Mouse (Mus musculus) liver, embryonic 14.5 days (tissue): ENCODE measurements at regions not wholly inside any gene's neighbourhood (a gene's known extent, or its start where the extent isn't known, plus 50 kb on each side); places are given as distances from the start of the nearest gene placed in this dataset.

Experiments used
- ATAC-seq: fragments of 200-750 bp; cut with Nextera tagmentation; 2 replicates; pipeline ENCODE4 v1.8.0; 2017; ENCODE audit warnings: moderate number of reproducible peaks, mild to moderate bottlenecking, moderate library complexity; ENCODE audit not compliant: insufficient read depth
- DNase-seq, 3 experiments: peaks; one replicate each; pipeline ENCODE4 v3.0.0-alpha.2; 2012 to 2013; ENCODE audit warnings: low read depth in 3 of 3, low spot score in 3 of 3
- H3K27ac ChIP-seq: fragments of 300-500 bp; sonication (generic); 2 replicates; pipeline ENCODE4 v1.5.1; 2014; ENCODE audit warnings: moderate library complexity, mild to moderate bottlenecking, control low read depth, inconsistent platforms
- H3K27me3 ChIP-seq: fragments of 300-500 bp; sonication (generic); 2 replicates; pipeline ENCODE4 v1.6.1; 2014; ENCODE audit warnings: mild to moderate bottlenecking, low read length, moderate library complexity; ENCODE audit not compliant: control insufficient read depth, insufficient read depth
- H3K36me3 ChIP-seq: fragments of 300-500 bp; sonication (generic); replicated peaks from 2 replicates; pipeline ENCODE4 v1.6.1; 2014; ENCODE audit warnings: low read depth; ENCODE audit not compliant: control insufficient read depth, insufficient read depth
- H3K4me1 ChIP-seq, 2 experiments: fragments of 200-500 bp in 1 of 2; fragments of 300-500 bp in 1 of 2; sonication (generic) in 1 of 2; replicated peaks; 2 replicates each; pipeline ENCODE4 v1.6.1; 2012 to 2014; ENCODE audit warnings: antibody characterized with exemption in 1 of 2, inconsistent platforms in 1 of 2, low read length in 1 of 2; ENCODE audit not compliant: control insufficient read depth in 2 of 2, insufficient read depth in 2 of 2
- H3K4me2 ChIP-seq: fragments of 300-500 bp; sonication (generic); 2 replicates; pipeline ENCODE4 v1.6.1; 2014; ENCODE audit warnings: low read depth, mild to moderate bottlenecking, control low read depth, moderate library complexity
- H3K4me3 ChIP-seq, 2 experiments: fragments of 200-500 bp in 1 of 2; fragments of 300-500 bp in 1 of 2; sonication (generic) in 1 of 2; 2 replicates each; pipeline ENCODE4 v1.5.1; 2012 to 2014; ENCODE audit warnings: low read depth in 2 of 2, low read length in 2 of 2, mild to moderate bottlenecking in 2 of 2, control low read depth in 1 of 2, inconsistent platforms in 1 of 2, moderate library complexity in 1 of 2; ENCODE audit not compliant: insufficient read depth in 1 of 2
- H3K9ac ChIP-seq: fragments of 300-500 bp; sonication (generic); replicated peaks from 2 replicates; pipeline ENCODE4 v1.6.1; 2014; ENCODE audit warnings: mild to moderate bottlenecking, control low read depth, moderate library complexity
- H3K9me3 ChIP-seq: fragments of 300-500 bp; sonication (generic); 2 replicates; pipeline ENCODE4 v1.6.1; 2016; ENCODE audit warnings: low read length, mixed read lengths; ENCODE audit not compliant: control insufficient read depth
- CTCF ChIP-seq: IDR thresholded peaks from 2 replicates; pipeline ENCODE4 v1.5.1; 2016; ENCODE audit warnings: antibody characterized with exemption, low read depth, control low read depth
- EP300 ChIP-seq: IDR thresholded peaks from 2 replicates; pipeline ENCODE4 v1.6.1; 2016; ENCODE audit warnings: antibody characterized with exemption, low read depth
- WGBS: fragments of 180-500 bp; shearing (Covaris S2); extraction: QIAGEN DNeasy Blood & Tissue Kit; methylation state at CpG from one replicate; pipeline ENCODE4 v1.1.7; 2014; ENCODE audit not compliant: insufficient replicate concordance; 5-methylcytosine and 5-hydroxymethylcytosine counted together

DNA sequence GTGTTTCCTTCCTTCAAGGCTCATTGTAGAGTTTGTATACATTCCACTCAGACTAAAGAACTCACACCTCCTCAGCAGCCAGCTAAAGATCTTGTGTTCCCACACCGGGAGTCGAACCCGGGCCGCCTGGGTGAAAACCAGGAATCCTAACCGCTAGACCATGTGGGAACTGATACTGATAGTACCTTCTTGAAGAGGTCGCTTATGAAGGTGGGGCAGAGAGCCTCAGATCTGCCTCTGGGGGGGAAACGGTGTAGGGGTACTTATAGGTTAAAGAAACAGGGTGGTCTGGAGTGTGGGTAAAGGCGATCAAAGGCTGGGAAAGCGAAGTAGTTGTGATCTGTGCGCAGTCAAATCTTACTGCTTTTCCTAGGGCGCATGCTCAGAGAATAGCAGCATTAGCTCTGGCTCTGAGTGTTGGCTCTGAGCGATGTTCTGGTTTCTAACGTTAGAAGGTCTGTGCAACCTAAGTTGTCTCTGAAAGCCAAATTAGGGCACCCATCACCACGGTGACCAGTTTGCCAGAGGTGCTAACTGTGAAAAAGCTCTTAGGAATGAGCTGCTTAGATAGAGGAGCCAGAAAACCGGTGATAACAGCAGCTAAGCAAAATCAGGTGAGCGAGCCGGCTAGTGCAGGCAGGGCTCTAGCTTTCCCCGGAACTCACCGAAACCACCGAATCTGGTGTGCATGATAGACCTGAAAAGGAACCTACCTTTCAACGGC lies 71.2 kb upstream of the Acpp start:
- ATAC-seq (peak; percentile 71), DNase-seq (peak in 2 of 3 experiments; percentile 16 to 27)
- no peak overlapping the region for H3K27ac ChIP-seq
- H3K27me3 ChIP-seq: no peaks in the 10 kb centered on the region
- peaks cover 0 to 10% of the 10 kb centered on the region in 2 experiments; a peak in 2 of 4 replicates for H3K4me1 ChIP-seq
- TF ChIP-seq CTCF: no peak
- no peak for TF ChIP-seq EP300
- no peaks in the 10 kb centered on the region for H3K36me3 ChIP-seq
- peak overlapping the region; percentile 20 to 59 for H3K4me3 ChIP-seq
- H3K4me2 ChIP-seq: peak overlapping the region; percentile 34
- WGBS: 15% methylated on average over 21 of the region's 21 CpGs
- no peak overlapping the region for H3K9ac ChIP-seq
- H3K9me3 ChIP-seq: no peaks in the 10 kb centered on the region

DNA sequence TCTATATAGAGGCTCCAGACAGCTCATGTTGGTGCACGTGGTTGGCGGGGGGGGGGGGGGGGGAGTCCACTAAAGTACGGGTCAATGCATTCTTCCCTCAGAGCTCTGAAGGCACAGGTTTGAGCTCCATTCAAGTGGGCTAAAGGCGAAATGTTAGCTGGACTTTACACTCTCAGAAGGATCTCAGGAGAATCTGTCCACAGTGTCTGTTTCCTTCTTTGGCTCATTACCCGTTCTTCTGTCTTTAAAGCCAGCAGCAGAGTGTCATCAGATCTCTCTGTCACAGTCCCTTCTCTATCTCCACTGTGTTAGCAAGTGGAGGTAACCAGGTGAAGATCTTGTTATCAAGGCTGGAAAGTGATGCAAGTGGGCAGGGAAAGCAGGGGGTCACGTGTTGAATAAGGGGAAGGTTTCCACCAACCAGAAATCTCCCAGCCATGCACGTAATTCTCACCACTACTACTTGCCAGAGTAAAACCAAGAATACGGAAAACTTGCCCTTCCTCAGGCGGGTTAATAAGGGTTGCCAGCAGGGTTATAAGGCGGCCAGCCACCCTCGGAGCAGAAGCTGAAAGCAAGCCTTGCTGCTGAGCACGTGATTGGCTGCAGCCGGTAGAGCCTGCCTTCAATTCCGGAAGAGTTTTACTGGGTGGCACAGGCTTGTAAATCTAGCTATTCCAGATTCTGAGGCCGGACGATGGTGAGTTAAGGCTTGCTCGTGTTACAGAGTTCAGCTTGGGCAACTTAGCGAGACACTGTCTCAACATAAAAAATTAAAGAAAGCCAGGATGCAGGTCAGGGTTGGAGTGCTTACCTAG lies 70.2 kb upstream of the Acpp start:
- peak overlapping the region; percentile 34 for H3K4me2 ChIP-seq
- 20% methylated on average over 18 of the region's 18 CpGs for WGBS
- TF ChIP-seq CTCF (no peak), EP300 (no peak)
- no peak for DNase-seq
- peak; percentile 16; the same call in 1 of the 2 replicates for ATAC-seq
- peak overlapping the region in 1 of 2 experiments; percentile 24; a peak in 1 of 4 replicates for H3K4me3 ChIP-seq
- no peaks in the 10 kb centered on the region for H3K27me3 ChIP-seq
- no peak overlapping the region for H3K9ac ChIP-seq
- no peaks in the 10 kb centered on the region for H3K36me3 ChIP-seq
- peaks cover 0 to 10% of the 10 kb centered on the region in 2 experiments; a peak in 2 of 4 replicates for H3K4me1 ChIP-seq
- no peaks in the 10 kb centered on the region for H3K9me3 ChIP-seq
- H3K27ac ChIP-seq: no peak overlapping the region

- ATAC-seq (no peak), DNase-seq (no peak)
- 63% methylated on average over 2 of the region's 2 CpGs for WGBS
- no peaks in the 10 kb centered on the region for H3K9me3 ChIP-seq
- H3K27ac ChIP-seq: no peak overlapping the region
- H3K9ac ChIP-seq: no peak overlapping the region
- TF ChIP-seq CTCF: no peak
- TF ChIP-seq EP300: no peak
- H3K36me3 ChIP-seq: no peaks in the 10 kb centered on the region
- H3K4me2 ChIP-seq: no peak overlapping the region
- H3K27me3 ChIP-seq: no peaks in the 10 kb centered on the region
- H3K4me1 ChIP-seq: peaks cover 0 to 10% of the 10 kb centered on the region in 2 experiments; a peak in 2 of 4 replicates
- H3K4me3 ChIP-seq: no peak overlapping the region
Measured at GRCm38 (mm10) chr9:104407011-104407410, 69.5 kb upstream of the Acpp start.

DNA sequence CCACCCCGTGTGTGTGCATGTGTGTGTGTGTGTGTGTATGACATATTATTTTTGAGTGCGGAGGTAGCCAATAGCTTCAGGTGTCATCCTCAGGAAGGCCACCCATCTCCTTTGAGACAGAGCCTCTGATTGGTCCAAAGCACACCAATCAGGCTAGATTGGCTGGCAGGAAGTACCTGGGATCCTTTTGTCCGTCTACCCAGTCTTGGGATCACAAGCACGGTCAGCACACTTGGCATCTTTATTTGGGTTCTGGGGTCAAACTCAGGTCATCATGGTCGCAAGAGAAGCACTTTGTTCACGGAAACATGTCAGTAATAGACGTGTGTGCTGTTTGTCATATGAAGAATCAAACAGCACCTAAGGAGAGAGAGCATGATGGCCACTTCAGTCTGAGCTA lies 68.9 kb upstream of the Acpp start:
- Histone ChIP-seq H3K4me2 (no peak overlapping the region), H3K27me3 (no peaks in the 10 kb centered on the region), H3K27ac (no peak overlapping the region), H3K9me3 (no peaks in the 10 kb centered on the region), H3K4me1 (peaks cover 0 to 10% of the 10 kb centered on the region in 2 experiments; a peak in 2 of 4 replicates), H3K4me3 (no peak overlapping the region), H3K9ac (no peak overlapping the region), H3K36me3 (no peaks in the 10 kb centered on the region)
- no peak for DNase-seq
- TF ChIP-seq EP300 (no peak), CTCF (no peak)
- no peak for ATAC-seq
- WGBS: 60% methylated on average over 7 of the region's 7 CpGs

DNA sequence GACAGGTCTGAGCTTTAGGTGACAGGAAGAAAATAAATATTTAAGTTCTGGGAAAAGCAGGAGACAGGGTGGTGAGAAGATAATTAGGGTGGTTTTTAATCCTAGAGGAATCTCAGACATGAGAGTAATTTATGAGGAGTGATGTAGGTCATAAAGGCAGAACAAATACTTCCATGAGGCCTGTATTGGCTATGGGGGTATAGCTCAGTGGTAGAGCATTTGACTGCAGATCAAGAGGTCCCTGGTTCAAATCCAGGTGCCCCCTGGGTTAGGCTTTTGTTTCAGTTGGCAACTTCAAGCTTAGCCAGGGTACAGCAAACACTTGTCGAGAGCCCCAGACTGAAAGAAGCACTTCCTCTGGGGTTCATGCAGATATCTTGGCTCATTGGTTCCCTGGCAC lies 66.3 kb upstream of the Acpp start:
- ATAC-seq: no peak

More for the DNA sequence above, 66.3 kb upstream of the Acpp start:
- H3K4me2 ChIP-seq: no peak overlapping the region
- peaks cover 0 to 5% of the 10 kb centered on the region in 2 experiments; a peak in 2 of 4 replicates for H3K4me1 ChIP-seq
- no peaks in the 10 kb centered on the region for H3K27me3 ChIP-seq
- TF ChIP-seq EP300: no peak
- no peak for TF ChIP-seq CTCF
- WGBS: 36% methylated on average over 1 of the region's 1 CpGs
- no peak for DNase-seq
- no peaks in the 10 kb centered on the region for H3K9me3 ChIP-seq
- H3K36me3 ChIP-seq: no peaks in the 10 kb centered on the region
- no peak overlapping the region for H3K4me3 ChIP-seq
- H3K9ac ChIP-seq: no peak overlapping the region
- H3K27ac ChIP-seq: no peak overlapping the region
